Mouse (Mus musculus): Measurements from ENCODE around the gene Tril.

DNA sequence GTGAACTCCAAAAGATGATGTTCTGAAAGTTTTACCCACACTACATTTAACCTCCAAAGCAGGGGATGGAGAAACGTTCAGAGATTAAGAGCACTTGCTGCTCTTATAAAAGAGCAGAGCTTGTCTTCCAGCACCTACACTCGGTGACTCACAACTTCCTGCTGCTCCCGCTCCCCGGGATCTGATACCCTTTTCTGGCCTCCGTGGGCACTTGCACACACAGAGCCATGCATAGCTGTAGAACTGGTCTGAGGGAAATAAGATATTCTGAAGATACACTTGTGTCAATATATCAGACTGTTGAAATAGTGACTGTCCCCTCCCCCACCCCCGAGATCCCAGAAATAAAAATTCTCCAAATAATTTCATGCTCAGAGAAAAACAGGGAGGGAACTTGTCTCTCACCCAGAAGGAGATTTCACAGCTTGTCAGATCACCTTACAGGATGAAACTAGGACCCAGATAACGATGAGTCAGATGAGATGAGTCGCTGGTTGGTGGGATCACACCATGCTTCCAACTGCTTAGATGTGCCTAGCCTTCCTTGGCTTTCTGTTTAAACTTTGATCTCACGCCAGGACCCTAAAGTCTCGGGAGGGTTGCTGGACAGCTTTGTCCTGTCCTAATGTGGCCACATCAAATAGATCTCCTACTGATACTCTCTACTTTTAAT, 54.3 kb downstream of the Tril start:
- TF ChIP-seq CTCF (IDR thresholded peaks at IDR 0.05; ENCODE audit: extremely low read depth, insufficient read depth, insufficient read length, insufficient replicate concordance) (no peak), POLR2A (IDR thresholded peaks at IDR 0.05; ENCODE audit: low read depth, low read length) (no peak)

Data from spleen, adult 2 months (tissue).